Mouse (Mus musculus) liver, adult 2 months (tissue): Measurements from ENCODE around the gene Mcpt2.
"Not testable (repeated sequence)": the region's sequence is repeated elsewhere in the genome, so short reads cannot be mapped to it uniquely, and the experiment has no call there.

Experiments
- CTCF ChIP-seq: fragments of 200-500 bp; IDR thresholded peaks from 2 replicates; pipeline ENCODE4 v1.5.1; 2011; ENCODE audit warnings: low read depth, low read length, control low read depth
- POLR2A ChIP-seq: fragments of 200-500 bp; IDR thresholded peaks from 2 replicates; pipeline ENCODE4 v1.6.1; 2011; ENCODE audit warnings: low read length, control low read depth; ENCODE audit not compliant: insufficient read depth; ENCODE audit errors: extremely low read depth

DNA sequence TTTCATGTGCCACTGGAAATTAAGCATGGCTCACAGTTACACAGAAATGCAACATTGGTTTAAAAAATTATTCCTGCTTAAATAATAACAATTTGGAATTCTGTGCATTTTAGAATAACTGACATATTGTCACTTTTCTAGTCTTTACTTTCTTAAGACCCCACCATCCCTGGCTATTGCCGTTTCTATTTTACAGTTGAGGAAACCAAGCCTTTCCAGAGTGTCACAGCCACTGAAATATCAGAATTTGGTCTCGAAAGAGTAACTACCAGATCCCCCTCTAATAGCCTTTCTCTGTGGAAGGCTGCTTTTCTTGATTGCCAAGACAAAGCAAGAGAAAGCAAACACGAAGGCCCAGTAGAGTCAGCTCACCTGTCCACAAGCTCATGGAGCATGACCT lies 11.4 kb upstream of the Mcpt2 start, which contains the start of gene Mcpt9:
- TF ChIP-seq CTCF, POLR2A: not testable (repeated sequence)
